Mouse (Mus musculus): ENCODE results near the gene Crabp2. TPM values are rescaled to one million over a fixed set of nuclear protein-coding genes. Genes with fewer than 3 reads are reported as not detected.

Crabp2 gene
- total RNA-seq, 2 experiments from 2014 or later = 0.42 TPM; not detected in 1

DNA sequence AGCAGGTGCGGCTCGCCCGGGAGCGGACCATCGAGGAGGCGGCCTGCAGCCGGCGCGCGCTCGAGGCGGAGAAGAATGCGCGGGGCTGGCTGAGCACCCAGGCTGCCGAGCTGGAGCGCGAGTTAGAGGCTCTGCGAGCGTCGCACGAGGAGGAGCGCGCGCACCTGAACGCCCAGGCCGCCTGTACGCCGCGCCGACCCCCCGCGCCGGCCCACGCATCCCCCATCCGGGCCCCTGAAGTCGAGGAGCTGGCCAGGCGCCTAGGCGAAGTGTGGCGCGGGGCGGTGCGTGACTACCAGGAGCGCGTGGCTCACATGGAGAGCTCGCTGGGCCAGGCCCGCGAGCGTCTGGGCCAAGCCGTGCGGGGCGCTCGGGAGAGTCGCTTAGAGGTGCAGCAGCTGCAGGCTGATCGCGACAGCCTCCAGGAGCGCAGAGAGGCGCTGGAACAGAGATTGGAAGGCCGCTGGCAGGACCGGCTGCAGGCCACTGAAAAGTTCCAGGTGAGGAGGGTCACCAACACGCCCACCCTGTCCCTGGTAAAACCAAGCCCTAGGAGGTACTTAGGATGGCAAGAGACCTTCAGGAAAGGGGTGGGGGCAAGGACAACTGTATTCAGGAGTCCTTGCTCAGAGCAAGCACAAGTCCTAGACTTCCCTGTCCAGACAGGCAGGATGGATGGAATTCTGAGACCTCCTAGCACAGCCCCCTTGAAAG is 23.2 kb downstream of the Crabp2 start:
- peak overlapping the region; percentile 84 for H3K27ac ChIP-seq
- no peak for DNase-seq
- intact Hi-C loops (cut with DNase I) = loop anchor here (5.0 kb wide), 1 partner anchor 39 kb away; the partner anchor contains the start of genes Isg20l2 and Rrnad1
- TF ChIP-seq CTCF (IDR thresholded peaks at IDR 0.05) = no peak
- H3K4me3 ChIP-seq = peak overlapping the region; percentile 71

DNA sequence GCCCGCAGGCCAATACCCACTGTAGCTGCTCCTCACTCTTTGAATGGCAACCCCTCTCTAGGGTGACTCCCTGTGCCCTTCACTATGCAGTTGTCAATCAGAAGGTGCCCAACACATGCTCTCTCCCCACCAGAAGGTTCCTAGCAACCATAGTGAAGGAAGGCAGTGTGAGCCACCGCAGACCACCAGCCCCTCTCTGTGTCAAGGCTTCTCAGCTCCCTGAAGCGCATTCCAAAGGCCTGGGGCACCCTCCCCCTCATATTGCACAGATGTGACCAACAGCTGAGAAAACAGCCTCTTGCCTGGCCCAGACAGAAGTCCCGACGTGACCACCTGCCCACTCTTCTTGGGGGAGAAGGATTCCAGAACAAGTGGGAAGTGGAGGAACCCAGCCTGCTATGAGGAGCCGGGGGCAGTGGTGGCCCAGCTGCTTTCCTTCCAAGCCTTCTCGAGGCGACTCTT is 23.8 kb downstream of the Crabp2 start:
- intact Hi-C loops (cut with DNase I) = loop anchor here (5.0 kb wide), 1 partner anchor 40 kb away; the partner anchor contains the start of genes Isg20l2 and Rrnad1
- H3K4me3 ChIP-seq = peak overlapping the region; percentile 71
- peak; percentile 11 for DNase-seq
- no peak for TF ChIP-seq CTCF (IDR thresholded peaks at IDR 0.05)
- H3K27ac ChIP-seq = peak overlapping the region; percentile 84

DNA sequence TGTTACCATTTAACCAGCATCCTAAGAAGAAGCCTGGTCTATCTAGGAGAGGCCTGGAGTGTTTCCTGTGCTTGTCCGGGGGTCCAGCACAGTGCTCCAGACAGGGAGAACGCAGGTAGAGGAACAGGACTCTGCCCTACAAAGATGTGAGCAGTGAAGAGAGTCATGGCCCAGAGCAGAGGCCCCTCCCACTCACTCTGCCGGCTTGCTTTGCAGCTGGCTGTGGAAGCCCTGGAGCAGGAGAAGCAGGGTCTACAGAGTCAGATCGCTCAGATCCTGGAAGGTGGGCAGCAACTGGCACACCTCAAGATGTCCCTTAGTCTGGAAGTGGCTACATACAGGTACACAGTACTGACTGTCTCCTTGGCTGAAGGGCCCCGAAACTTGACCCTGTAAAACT is 24.3 kb downstream of the Crabp2 start:
- peak; percentile 15 for DNase-seq
- H3K4me3 ChIP-seq = peak overlapping the region; percentile 71
- no peak for TF ChIP-seq CTCF (IDR thresholded peaks at IDR 0.05)
- H3K27ac ChIP-seq = peak overlapping the region; percentile 84
- intact Hi-C loops (cut with DNase I) = loop anchor here (5.0 kb wide), 1 partner anchor 40 kb away; the partner anchor contains the start of genes Isg20l2 and Rrnad1

DNA sequence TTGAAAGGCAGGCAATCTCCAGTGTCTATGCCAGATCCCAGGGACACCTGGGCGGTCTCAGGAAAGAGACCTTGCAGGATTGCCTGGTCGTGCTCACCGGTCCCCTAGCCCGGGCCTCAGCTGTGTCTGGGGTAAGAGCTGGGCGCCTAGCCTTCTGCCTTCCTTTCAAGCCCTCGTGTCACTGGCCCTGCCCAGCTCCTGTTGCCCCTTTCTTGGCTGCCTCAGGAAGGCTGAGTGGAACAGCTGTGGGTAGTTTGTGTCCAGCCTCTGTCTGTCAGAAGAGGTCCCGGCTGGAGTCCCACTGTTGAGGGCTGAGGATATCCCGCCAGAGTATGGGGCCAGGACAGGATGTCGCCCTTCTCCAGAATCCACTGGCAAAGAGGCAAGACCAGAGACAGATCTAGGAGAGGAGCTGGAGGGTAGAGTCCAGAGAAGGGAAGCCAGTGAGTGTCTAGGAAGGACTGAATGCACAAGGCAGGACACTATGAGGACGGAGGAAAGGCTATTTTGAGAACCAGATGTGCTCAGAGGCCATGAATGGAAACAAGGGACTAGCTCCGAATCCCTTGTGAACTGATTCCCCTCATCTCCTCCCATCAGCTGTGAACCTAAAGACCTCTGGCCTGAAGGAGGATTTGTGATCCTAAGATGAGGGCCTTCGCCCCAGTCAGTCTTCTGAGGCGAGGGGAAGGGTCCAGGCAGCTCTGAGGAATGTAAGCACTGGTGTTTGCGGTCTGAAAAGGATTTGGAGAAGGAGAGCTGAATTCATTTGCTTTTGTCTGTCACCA is 25.3 kb downstream of the Crabp2 start:
- intact Hi-C loops (cut with DNase I) = loop anchor here (5.0 kb wide), 1 partner anchor 41 kb away; the partner anchor contains the start of genes Isg20l2 and Rrnad1
- DNase-seq = peak; percentile 18
- peak overlapping the region; percentile 84 for H3K27ac ChIP-seq
- peak overlapping the region; percentile 71 for H3K4me3 ChIP-seq
- TF ChIP-seq CTCF (IDR thresholded peaks at IDR 0.05) = no peak

DNA sequence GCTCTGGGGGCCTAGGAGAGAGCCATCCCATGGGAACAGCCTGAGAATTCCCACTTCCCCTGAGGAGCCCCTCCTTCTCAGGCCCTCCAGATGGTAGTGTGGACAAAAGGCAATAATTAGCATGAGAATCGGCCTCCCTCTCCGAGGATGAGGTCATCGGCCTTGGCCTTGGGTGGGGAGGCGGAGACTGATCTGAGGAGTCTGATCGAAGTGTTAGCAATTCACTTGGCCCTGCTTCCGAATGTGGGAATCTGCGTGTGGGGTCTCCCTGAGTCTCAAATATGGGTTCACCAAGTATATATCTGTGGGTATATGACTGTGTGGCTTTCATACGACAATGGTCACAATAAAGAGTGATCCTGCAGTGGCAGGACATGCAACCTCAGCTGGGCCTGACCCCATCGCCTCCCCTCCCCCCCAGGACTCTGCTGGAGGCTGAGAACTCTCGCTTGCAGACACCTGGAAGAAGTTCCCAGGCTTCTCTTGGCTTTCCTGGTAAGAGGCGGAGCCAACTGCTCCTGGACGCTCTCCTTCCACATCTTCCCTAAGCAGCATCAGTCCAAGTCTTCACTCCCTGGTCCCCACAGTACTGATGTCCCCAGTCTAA is 26.0 kb downstream of the Crabp2 start:
- no peak for TF ChIP-seq CTCF (IDR thresholded peaks at IDR 0.05)
- Histone ChIP-seq H3K27ac (peak overlapping the region; percentile 84), H3K4me3 (peak overlapping the region; percentile 71)
- intact Hi-C loops (cut with DNase I) = loop anchor here (5.0 kb wide), 1 partner anchor 42 kb away; the partner anchor contains the start of genes Isg20l2 and Rrnad1
- DNase-seq = peak; percentile 51

DNA sequence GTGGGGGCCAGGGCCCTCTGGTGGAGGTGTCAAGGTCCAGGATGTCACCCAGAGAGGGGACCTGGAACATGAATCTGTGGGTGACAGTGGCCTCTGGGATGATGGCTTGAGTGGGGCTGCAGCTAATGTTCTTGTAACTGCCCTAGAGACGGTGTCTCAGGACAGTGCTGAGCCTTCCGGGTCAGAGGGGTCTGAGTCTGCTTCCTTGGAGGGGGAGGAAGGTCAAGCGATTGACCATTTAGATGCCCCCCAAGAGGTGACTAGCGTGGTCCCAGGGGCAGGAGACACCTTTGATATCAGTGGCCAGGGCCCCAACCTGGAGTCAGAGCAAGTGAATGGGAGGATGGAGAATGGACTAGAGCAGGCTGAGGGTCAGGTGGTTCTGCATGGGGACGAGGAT is 31.0 kb downstream of the Crabp2 start:
- intact Hi-C loops (cut with DNase I) = no loop called here
- TF ChIP-seq CTCF (IDR thresholded peaks at IDR 0.05) = no peak

DNA sequence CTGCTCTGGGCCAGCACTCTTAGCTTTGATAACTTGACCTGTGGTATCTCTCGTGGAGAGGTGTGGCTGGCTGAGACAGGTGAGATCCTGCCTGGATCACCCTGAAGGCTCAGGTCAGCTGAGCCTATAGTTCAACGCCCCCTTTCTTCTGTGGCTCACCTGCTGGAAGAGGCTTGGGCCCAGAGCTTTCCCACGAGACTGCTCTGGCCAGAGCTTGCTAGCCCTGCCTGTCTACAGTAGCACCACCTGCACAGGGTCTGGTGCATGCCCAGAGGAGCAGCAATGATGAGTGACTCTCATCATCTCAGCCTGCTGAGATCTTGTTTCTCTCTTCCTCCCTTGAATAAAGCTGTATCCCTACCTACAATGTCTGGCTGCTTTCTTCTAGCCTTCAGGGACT is 31.6 kb downstream of the Crabp2 start:
- Histone ChIP-seq H3K4me3 (no peak overlapping the region), H3K27ac (no peak overlapping the region)
- DNase-seq = no peak
- TF ChIP-seq CTCF (IDR thresholded peaks at IDR 0.05) = no peak
- intact Hi-C loops (cut with DNase I) = no loop called here

More for the DNA sequence above, 31.0 kb downstream of the Crabp2 start:
- H3K4me3 ChIP-seq = no peak overlapping the region
- H3K27ac ChIP-seq = no peak overlapping the region
- no peak for DNase-seq

DNA sequence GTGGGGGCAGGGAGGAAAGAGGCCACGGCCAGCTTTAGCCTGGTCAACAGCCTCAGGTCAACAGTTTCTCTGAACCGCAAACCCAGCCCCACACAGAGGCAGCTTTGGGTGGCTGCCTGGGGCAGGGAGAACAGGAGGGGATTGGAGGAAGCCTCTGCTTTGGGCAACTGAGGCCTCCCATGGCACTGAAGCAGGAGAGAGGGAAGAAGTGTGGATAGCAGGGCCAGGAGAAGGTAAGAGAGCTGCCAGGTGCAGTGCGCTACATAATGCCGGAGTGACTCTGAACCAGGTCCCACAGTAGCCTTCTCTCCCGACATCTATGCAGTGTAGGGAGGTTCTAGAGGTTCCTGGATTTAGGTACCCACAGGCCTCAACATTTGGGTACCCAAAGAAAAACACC is 32.3 kb downstream of the Crabp2 start:
- no peak for DNase-seq
- TF ChIP-seq CTCF (IDR thresholded peaks at IDR 0.05) = no peak
- intact Hi-C loops (cut with DNase I) = no loop called here
- peak overlapping the region; percentile 92; the same call in 1 of the 2 replicates for H3K27ac ChIP-seq
- no peak overlapping the region for H3K4me3 ChIP-seq

DNA sequence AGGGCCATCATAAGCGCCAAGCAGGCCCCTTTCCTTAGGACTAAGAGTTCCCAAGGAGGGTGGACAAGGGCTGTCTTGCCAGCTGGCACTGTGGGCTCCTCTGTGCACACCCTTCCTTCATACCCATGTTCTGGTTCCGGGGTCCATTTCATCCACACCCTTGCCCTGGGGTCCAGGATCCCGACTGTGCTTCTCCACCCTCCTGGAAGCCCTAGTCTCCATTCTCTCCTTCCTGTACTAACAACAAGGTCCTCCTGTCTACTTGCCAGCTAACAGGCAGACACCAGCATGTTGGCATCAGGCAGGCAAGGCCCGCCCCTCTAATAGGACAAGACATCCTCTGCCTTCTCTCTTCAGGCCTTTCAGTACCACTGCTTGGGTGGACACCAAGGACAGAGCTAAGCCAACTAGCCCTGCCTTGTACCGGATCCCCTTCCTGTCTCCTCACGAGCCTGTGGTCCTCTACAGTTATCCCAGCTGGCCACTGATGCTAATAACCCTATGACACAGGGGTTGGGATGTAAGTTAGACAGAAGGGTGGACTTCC is 32.8 kb downstream of the Crabp2 start:
- intact Hi-C loops (cut with DNase I) = no loop called here
- no peak for TF ChIP-seq CTCF (IDR thresholded peaks at IDR 0.05)
- peak overlapping the region; percentile 92 for H3K27ac ChIP-seq
- H3K4me3 ChIP-seq = no peak overlapping the region
- no peak for DNase-seq

DNA sequence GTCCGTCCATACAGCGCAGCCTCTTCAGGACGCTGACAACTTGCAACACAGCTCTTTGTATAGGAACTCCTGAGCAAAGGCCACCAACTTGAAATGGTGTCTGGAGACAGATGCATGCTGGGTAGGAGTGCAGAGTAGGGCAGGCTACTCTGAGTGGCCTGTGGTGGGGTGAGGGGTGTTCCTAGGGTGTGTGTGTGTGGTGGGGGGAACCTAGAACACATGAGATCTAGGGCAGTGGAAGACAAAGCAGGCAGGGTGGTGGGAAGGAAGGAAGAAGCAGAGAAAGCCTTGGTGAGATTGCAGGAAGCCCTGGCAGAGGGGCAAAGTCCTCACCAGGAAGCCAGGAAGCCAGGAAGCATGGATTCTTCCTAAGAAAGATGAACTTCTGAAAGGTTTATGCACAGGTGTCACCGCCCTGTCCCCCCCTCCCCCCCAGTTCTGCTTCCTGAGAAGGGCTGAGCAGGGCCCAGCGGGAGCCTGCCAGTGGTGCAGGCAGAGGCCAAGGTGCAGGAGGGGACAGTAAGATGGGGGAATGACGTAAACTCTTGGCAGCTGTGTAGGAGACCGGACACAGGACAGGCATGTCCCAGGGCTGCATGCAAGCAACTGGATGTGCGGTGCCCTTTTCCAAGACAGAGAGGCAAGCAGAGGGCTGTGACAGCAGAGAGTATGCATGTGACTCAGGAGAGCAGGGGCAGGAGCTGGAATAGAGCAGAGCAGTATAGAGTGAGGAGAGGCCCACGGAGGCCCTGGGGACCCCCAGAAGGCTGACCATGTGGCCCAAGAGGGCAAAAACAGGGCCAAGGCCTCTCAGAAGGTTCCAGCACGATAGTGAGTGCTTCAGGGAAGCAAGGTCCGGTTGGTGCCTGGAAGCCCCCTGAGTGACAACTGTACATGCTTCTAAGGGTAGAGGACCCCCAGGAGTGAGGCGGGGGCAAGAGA is 33.7 kb downstream of the Crabp2 start:
- peak; percentile 86 for DNase-seq
- no peak for TF ChIP-seq CTCF (IDR thresholded peaks at IDR 0.05)
- Histone ChIP-seq H3K27ac (peak overlapping the region; percentile 92), H3K4me3 (peak overlapping the region; percentile 58)
- intact Hi-C loops (cut with DNase I) = no loop called here

Measured in gastrocnemius, adult 2 months (tissue).